Mouse (Mus musculus) small intestine, adult 2 months (tissue): Measurements from ENCODE around the gene Nxph2. TPM values are rescaled to one million over a fixed set of nuclear protein-coding genes. Genes with fewer than 3 reads are reported as not detected.
"Not testable (repeated sequence)": the region's sequence is repeated elsewhere in the genome, so short reads cannot be mapped to it uniquely, and the experiment has no call there.

Source experiments
- H3K27ac ChIP-seq: fragments of 200-500 bp; 2 replicates; pipeline ENCODE4 v1.5.1; 2012; ENCODE audit warnings: low read depth, low read length, control low read depth, inconsistent platforms; ENCODE audit not compliant: insufficient read depth
- H3K27me3 ChIP-seq: fragments of 200-500 bp; 2 replicates; pipeline ENCODE4 v1.6.1; 2012; ENCODE audit warnings: mild to moderate bottlenecking, moderate library complexity, low read length, inconsistent platforms; ENCODE audit not compliant: control insufficient read depth, insufficient read depth
- H3K36me3 ChIP-seq: fragments of 200-500 bp; 2 replicates; pipeline ENCODE4 v1.6.1; 2012; ENCODE audit warnings: mild to moderate bottlenecking, low read length, control low read depth, inconsistent platforms; ENCODE audit not compliant: control insufficient read depth, insufficient read depth
- H3K4me1 ChIP-seq: fragments of 200-500 bp; 2 replicates; pipeline ENCODE4 v1.6.1; 2012; ENCODE audit warnings: low read length, inconsistent platforms, mixed read lengths; ENCODE audit not compliant: control insufficient read depth, insufficient read depth, insufficient read length
- H3K4me3 ChIP-seq: fragments of 200-500 bp; 2 replicates; pipeline ENCODE4 v1.5.1; 2012; ENCODE audit warnings: low read depth, mild to moderate bottlenecking, control low read depth, inconsistent platforms, low read length, moderate library complexity
- CTCF ChIP-seq: fragments of 200-500 bp; IDR thresholded peaks from 2 replicates; pipeline ENCODE4 v1.5.1; 2012; ENCODE audit warnings: low read depth, mild to moderate bottlenecking, control low read depth, inconsistent platforms, low read length, moderate library complexity, mixed read lengths; ENCODE audit not compliant: insufficient replicate concordance, insufficient read length; ENCODE audit errors: extremely low read depth
- POLR2A ChIP-seq: fragments of 200-500 bp; IDR thresholded peaks from 2 replicates; pipeline ENCODE4 v1.6.1; 2012; ENCODE audit warnings: low read depth, mild to moderate bottlenecking, control low read depth, inconsistent platforms, low read length, moderate library complexity
- WGBS: fragments of 180-500 bp; shearing (Covaris S2); methylation state at CpG from one replicate; pipeline ENCODE4 v1.1.7; 2018; 5-methylcytosine and 5-hydroxymethylcytosine counted together
- polyA plus RNA-seq: library from polyadenylated mRNA; depleted of rRNA; stranded (reverse); fragments of >200 nt; gene quantifications from 2 replicates; pipeline ENCODE4 v1.2.3, GENCODE M21; 2012; rRNA removed

Gene Nxph2
- polyA plus RNA-seq: 0.08 TPM in 1 of 2 replicates, not detected in the other

DNA sequence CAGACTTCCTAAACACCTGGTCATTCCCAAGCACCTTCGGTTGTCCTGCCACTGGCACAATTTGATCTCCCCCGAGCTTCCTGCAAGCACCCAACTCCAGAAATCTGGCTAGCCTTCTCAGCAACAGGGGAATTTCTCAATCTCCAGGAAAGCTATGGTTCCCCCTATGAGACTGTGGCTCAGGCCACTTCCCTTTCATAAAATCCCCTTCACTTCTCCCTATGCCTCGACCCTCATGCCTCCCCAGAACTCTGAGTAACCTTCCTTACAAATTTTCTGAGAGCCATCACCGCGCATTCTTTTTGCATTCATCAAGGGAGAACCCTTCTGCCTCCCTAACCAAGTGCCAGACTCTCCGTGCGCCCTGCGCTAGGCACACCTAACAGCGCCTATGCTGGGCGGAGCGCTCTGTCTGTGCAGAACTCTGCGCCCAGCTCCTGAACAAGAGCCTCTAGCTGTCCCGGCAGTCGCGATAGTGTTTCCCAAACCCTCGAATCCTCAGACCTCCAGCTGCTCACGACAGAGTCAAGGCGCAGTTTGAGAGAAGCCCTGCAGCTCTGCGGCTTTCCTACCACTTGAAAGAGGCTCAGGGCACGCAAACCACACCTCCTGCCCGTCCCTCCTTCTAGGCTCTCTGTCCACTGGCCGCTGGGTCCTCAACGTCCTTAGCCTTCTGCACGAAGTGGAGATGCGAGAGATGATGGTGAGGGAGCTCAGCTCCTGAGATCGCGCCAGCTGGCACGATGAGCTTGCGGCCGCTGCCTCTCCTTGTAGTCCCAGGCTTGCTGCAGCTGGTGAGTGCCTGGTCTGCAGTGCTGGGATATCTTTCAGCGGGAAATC, at the start of gene Nxph2:
Gene Nxph2 (plus strand): TSS at position 501 of the 840 bp plus-strand sequence.
- TF ChIP-seq CTCF (no peak), POLR2A (no peak)
- WGBS: 5% methylated on average over 31 of the region's 31 CpGs
- Histone ChIP-seq H3K4me1 (no peaks in the 10 kb centered on the region), H3K27me3 (no peaks in the 10 kb centered on the region), H3K36me3 (no peaks in the 10 kb centered on the region), H3K4me3 (no peak within 1 kb of the TSS), H3K27ac (no peak within 1 kb of the TSS)

DNA sequence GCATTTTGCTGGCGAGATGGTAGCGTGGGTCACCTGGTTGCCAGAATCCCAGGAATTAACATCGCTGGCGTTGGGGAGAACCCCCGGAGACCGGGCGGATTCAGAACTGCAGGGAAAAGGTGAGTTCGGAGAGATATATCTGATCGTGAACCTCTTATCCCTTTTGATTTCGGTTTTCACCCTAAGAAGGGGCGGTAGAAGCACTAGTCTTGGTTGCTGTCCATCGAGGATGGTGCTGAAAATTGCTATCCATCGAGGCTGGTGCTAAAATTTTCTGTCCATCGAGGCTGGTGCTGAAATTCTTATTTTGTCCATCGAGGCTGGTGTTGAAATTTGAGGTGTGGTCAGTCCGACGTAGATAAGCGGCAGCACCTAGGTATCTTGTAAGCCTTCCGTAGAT, 30.1 kb upstream of the Nxph2 start:
- H3K27me3 ChIP-seq, H3K27ac ChIP-seq, H3K36me3 ChIP-seq, H3K4me1 ChIP-seq, H3K4me3 ChIP-seq: not testable (repeated sequence)
- WGBS: 45% methylated on average over 19 of the region's 19 CpGs

DNA sequence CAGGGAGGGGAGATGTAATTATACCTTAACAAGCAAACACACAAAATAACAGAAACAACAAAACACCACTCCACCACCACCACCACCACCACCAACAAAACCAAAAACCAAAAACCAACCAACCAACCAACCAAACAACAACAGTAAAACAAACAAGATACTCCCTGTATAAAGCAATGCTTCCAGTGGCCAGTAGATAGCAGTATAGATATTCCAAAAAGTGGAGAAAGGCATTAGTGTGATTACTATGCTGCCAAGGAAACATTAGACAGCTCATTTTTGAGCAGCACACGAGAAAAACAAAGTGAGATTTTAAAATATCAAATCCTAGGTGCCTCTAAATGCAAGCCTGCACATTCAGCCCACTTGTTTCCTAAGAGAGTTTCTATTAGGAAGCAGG, 6.2 kb upstream of the Nxph2 start:
- H3K27me3 ChIP-seq: no peaks in the 10 kb centered on the region
- 4% methylated on average over 1 of the region's 1 CpGs for WGBS
- no peak for TF ChIP-seq CTCF
- TF ChIP-seq POLR2A: no peak
- H3K4me3 ChIP-seq: no peak overlapping the region
- H3K27ac ChIP-seq: no peak overlapping the region
- no peaks in the 10 kb centered on the region for H3K36me3 ChIP-seq
- H3K4me1 ChIP-seq: no peaks in the 10 kb centered on the region

Other genes starting within 250 kb of the Nxph2 start
- 0.09 and 0.37 TPM in 2 replicates for gene Mastl, start 165.2 kb upstream of the Nxph2 start, polyA plus RNA-seq
- gene Yme1l1, start 164.9 kb upstream of the Nxph2 start, polyA plus RNA-seq: 0.53 and 0.85 TPM in 2 replicates
- not detected in 2 replicates for gene 4931423N10Rik, start 113.8 kb upstream of the Nxph2 start, polyA plus RNA-seq